Mouse (Mus musculus): ENCODE results near the gene Tmem41b.
"Not testable (repeated sequence)": the region's sequence is repeated elsewhere in the genome, so short reads cannot be mapped to it uniquely, and the experiment has no call there.

Tmem41b gene

DNA sequence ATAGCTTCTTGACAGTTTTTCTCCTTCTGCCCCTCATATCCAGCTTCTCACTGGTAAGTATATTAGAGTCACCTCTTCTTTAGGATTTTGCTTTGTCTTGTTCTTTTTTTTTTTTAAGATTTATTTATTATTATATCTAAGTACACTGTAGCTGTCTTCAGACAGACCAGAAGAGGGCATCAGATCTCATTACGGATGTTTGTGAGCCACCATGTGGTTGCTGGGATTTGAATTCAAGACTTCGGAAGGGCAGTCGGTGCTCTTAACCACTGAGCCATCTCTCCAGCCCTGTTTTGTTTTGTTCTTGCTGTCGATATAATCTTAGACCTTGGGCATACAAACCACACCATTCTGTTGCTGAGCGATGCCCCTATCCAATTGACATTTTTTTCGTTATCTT is at the start of gene Tmem41b:
Gene Tmem41b (minus strand): TSS at position 155 of the 400 bp plus-strand sequence.
- DNase-seq (ENCODE audit: low spot score) = peak; percentile 18

DNA sequence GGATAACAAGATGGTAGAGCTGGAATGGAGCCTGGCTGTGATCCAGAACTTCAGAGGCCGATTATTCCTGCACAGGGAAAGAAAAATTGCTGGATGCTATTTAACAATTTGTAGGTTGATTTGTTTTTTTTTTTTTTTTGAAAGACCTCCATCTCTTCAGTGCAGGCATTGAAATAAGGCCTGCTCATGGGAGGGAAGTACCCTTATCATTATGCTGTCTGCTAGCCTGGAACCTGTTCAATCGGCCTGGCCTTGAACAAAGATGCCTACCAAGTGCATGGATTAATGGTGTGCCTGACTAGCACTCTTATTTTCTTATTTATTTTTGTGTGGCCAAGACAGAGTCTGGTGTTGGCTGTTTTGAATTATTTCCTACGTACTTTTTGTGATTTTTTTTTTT is 43.6 kb upstream of the Tmem41b start:
- DNase-seq (ENCODE audit: low spot score) = no peak

DNA sequence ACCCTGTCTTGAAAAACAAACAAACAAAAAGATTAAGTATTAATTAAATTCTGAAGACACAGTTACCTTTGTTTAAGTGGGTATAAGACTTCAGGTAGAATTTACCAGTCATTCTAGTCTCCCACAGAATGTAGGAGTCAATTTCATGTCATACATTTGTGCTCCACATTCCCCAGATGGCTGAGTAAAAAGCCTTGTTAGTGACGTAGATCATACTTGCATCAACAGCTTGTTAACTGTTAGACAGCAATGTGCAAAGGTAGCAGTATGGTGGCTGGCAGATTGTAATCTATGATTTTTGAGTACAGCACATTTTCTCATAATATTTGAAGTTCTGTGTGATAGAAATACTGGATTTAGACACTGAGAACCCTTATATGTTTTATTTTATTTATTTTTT is 42.1 kb upstream of the Tmem41b start:
- DNase-seq (ENCODE audit: low spot score) = no peak

DNA sequence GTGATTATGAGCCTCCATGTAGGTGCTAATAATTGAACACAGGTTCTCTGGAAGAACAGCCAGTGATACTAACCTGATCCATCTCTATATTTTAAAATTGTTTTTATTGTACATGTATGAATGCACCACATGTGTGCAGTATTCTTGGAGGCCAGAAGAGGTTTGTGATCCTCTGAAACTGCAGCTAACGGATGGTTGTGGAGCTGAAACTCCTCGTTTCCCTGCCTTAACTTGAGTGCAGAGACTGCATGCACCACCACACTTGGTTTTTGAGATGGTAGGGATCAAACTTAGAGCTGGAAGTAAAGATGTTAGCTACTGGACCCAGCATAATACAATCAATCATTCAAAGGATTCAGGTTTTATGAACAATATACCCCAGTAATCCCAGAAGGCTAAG is 39.9 kb upstream of the Tmem41b start:
- DNase-seq (ENCODE audit: low spot score) = no peak

DNA sequence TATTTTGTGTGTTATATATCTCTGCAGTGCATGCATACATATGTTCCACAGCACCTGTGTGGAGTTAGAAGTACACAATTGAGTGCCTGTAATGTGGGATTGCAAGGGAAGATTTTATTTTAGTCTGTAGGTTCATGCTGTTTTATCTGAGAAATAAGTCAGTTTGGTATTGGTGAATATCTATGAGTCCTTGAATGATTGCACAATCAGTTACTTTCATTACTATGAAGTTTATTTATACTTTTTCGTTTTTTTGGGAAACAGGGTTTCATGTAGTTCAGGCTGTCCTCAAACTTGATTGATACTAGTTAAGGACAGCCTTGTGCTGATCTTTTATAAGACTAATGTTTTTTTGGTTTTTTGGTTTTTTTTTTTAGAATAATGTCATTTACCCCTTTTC is 36.8 kb upstream of the Tmem41b start:
- no peak for DNase-seq (ENCODE audit: low spot score)

DNA sequence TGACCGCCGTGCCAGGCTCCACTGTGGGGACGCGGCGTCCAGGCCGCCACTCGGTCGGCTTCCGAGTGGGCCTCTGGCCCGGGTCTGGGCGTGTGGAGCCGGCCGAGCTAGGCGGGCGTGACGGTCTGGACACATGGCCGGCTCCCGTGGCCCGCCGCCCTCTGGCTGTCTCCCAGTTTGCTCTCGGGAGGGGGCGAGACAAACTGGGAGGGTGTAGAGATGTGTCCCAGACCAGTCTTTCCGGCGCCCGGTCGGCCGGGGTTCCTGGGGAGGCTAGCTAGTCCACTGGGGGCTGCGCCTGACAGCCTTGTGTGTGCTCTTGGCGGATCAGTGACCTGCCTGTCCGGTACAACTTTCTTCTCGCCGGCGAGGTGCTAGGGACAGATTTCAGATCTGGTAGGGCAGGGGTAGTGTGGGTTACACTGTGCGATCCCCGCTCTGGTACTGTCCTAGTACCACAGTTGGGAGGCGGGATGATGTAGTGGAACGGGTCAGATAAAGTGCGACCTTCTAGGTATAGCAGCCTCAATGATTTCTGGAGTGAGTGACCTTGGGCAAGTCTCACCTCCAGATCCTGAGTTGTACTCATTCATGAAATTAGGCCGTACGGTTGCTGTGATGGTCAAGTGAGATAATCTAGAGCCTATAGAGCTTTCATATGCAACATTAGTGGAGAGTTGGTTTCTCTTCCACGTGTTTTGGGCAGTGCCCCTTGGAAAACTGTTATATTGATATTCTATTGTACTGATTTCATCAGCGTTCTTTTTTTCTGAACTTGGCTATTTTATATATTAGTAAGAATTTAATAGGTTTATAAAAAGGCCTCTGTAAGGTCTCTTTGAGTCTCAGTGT is 32.1 kb upstream of the Tmem41b start:
- DNase-seq (ENCODE audit: low spot score) = peak; percentile 50

DNA sequence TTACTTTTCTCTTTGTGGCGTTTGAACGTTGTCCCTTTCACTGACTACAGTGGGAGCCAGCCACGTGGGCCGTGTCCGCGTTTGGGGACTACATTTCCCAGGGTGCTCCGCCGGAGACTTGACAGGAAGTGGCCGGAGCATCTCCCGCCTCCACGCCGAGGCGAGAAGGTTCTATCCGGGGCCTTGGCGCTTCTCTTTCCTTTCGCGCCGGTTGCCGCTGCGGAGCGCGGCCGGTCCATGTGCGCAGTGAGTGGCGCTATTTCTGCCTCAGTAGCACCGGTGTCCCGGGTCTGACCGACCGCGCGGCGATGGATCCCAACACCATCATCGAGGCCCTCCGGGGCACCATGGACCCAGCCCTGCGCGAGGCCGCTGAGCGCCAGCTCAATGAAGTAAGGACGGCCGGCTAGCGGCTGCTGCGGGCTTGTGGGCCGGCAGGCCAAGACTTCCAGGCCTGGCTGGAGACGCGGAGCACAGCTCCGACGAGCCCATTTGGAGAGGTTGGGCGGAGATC is 31.4 kb upstream of the Tmem41b start, which contains the start of gene Ipo7:
Gene Ipo7 (plus strand): TSS at position 158 of the 514 bp plus-strand sequence.
- peak; percentile 87 for DNase-seq (ENCODE audit: low spot score)

DNA sequence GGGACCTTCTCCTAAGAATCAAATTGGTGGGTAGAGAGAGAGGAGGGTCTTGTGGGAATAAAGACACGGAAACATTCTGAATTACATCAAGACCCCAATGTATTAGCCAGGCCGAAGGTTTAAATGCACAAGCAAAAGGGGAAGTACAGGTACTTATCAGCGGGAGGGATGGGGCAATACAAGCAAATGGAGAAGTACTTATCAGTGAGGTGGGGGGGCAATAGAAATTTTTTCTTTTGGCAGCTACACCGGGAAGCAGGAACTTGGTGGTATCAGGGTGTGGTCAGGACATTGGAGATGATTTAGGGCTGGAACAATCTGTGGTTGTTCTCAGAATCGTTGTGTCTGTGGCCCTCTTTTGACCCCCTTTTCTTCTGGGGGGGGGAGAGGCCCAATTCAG is 27.5 kb upstream of the Tmem41b start:
- DNase-seq (ENCODE audit: low spot score) = no peak

DNA sequence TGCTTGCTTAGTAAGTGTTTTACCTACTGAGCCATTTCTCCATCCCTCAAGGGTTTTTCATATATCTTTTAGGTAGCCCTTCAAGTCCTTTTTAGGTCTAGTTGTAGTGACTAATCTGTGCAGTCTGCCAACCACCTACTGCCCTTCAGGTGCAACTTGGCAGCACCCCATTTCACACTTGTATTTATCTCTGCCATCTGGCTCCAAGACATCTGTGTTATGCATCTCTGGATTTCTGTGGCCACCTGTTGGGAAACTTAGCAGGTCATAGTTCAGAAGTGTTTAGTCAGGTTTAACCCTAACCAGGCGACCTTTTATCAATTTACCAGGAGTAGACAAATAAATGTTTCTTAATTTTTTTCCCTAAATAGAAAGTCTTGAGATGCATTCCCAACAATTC is 24.7 kb upstream of the Tmem41b start:
- no peak for DNase-seq (ENCODE audit: low spot score)

DNA sequence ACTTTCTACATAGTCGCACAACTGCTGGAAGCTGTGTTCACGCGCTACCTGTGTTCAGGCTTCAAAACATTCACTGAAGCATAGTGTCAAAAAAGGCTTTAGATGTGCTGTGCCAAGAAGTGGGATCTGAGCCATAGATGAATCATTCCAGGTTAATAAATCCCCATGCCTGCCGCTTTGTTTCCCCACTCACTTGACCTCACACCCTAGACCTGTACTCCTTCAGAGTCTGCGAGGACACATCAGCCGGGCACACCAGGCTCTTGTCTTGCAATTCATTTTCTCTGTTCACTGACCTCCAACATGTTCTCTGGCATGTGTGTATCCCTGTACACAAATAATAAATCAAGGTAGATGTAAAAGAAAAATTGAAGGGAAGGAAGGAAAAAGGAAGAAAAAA is 22.4 kb upstream of the Tmem41b start:
- DNase-seq (ENCODE audit: low spot score) = no peak

DNA sequence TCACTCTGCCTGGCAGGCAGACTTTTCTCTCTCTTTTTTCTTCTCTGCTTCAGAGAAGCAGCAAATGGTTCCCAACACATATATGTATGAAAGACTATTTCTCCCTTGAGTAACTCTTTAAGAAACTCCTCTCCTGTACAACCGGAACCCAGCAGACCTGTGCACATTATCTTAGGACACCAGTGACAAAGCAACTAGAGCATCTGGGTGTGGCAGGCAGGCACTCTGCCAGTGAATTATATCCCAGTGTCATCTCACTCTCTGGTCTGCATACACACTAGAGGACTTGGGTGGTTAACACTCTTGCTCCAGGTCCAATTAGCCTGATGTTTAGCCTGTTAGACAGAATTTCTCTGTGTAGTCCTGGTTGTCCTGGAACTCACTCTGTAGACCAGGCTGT is 21.8 kb upstream of the Tmem41b start:
- no peak for DNase-seq (ENCODE audit: low spot score)

DNA sequence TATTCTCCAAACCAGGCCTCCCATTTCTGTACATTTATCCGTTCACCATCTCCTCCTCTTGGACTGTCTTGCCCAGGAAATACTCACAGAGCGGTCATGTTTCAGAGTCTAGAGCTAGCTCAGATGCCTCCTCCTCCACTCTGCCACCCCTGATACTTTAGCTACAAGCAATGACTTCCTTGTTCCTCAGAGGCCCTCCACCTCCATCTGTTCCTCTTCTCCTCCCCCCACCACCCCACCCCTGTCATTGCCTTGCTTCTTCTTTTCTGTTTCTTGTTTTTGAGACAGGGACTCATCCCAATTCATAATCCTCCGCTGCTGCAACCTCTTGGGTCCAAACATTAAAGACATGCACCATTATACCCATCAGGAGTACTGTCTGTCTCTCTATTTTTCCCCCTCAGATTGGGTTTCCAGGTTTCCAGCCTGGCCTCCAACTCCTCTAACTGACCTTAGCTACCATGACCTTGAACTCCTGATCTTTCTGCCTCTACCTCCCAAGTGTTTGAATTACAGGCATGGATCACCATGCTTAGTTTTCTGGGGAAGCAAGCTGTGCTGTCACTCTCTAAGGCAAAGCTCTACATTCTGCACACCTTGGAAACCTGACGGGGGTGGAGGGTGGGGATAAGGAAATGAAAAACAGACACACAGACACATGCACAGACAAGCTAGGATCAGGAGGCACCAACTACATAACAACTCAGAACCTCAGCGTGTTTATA is 19.9 kb upstream of the Tmem41b start:
- DNase-seq (ENCODE audit: low spot score) = no peak

DNA sequence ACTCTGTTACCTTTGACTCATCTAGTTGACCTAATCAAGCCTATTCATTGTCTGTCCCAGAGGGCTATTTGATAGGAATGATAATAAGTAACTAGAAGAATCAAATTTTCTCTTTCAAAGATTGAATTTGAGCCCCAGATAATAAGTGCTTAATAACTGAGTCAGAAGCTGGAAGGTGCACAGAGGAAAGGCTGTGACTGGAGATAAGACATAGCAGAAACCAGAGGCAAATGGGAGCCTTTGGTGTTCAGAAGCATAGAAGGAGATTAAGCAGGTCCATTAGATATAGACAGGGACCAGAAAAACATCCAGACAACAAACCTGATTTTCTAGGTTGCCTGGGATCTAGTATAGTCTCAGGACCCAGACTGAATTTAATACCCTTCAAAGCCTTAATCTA is 19.2 kb upstream of the Tmem41b start:
- DNase-seq (ENCODE audit: low spot score) = no peak

DNA sequence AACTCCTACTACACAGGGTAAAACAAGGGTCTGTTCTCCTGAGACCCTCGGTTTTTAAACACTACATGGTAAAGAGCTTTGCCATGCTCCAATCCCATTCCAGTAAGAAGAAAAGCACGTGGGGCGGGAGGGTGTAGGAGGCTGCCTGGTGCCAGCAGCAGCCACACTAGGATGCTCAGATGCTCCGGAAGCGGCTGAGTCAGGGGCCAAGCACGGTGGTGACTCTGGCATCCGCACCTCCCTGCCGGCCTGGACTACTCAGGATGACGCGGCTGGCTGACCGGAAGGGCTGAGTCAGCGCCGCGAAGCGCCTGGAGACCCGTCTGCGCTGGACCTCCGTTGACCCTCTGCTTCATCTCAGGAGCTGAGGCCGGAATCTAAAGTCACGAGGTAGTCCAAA is 16.2 kb upstream of the Tmem41b start:
- DNase-seq (ENCODE audit: low spot score) = no peak

DNA sequence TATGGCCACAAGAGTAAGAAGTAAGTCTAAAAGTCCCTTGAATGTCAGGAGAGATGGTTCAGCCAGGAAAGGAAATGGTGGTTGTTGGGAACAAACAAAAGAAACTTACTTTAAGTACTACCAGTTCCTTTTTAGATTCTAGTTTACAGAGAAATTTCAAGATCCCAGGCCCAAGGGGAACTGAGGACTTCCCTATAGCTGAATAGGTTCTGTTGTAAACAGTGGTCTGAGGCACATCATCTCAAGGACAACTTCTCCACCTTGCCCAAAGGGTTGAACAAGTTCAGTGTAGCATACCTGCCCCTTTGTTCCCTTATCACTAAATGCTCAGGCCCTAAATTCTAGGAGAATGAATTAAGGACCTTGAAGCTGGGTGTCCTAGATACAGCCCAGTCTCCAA is 15.4 kb upstream of the Tmem41b start:
- no peak for DNase-seq (ENCODE audit: low spot score)

DNA sequence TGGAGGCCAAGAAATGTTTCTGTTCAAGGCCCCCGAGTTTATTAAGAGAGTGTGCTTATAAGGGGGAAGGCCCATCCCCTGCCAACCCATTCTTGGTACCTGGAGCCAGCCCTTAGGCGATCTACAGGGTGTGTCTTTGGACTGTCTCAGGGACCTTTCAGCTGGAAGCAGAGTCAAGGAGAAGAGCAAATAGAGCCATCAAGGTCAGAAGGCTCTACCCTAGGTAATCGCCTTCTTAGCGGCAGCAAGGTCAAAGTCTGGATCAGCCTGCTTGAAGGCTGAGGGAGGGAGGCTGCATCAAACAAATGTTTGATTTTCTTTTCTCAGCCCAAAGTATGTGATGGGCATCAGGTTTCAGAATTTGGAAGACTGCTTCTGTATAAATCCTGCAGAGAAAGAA is 11.7 kb upstream of the Tmem41b start:
- no peak for DNase-seq (ENCODE audit: low spot score)

DNA sequence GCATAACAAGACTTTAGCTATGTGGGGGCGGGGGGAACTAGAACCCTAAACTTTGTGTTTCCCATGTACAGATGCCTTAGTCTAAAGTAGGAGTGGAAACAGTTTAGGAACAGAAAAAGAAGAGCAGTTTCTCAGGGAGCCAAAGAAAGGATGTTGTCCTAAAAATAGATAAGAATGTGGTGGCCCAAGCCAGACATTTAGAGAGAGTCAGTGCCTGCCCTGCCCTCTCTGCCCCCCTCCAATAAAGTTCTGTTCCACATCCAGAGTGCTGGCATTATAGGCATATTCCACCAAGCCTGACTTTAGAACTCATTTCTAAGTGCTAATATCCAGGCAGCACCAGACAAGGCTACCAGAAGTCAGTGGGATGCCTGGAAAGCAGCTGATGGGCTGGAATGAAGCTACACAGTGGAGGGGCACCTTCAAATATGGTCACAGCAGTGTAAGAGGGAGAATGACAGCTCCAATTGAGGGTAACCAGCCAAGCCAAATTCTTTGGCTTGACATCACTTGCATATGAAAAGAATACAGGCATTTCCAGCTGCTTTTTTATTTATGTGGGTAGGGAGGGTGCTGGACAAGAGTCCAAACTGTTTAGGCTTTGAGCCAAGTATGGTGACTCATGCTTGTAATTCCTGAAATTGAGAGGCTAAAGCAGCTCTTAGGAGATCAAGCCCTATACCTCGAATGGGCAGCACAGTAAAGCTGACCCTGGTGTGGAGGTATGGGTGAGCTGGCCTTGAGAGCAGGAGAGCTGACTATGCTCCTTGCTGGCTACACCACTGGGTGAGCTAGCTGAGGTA is 6.6 kb upstream of the Tmem41b start:
- DNase-seq (ENCODE audit: low spot score) = peak; percentile 74

DNA sequence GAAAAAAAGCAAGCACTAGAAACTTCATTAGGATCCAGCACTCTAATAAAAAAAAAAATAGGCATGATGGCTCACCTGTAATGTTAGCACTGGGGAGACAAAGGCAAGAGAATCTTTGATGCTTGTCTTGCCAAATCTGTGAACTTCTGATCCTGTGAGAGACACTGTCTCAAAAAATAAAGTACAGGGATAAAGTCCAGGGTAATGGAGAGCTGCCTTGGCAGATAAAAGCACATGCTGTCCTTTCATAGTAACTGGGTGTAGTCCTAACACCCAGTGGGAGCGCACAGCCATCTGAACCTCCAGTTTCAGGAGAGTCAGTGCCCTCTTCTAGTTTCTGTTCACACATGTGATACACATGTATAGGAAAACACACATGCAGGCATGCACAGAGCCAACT is 4.6 kb upstream of the Tmem41b start:
- DNase-seq (ENCODE audit: low spot score) = no peak

DNA sequence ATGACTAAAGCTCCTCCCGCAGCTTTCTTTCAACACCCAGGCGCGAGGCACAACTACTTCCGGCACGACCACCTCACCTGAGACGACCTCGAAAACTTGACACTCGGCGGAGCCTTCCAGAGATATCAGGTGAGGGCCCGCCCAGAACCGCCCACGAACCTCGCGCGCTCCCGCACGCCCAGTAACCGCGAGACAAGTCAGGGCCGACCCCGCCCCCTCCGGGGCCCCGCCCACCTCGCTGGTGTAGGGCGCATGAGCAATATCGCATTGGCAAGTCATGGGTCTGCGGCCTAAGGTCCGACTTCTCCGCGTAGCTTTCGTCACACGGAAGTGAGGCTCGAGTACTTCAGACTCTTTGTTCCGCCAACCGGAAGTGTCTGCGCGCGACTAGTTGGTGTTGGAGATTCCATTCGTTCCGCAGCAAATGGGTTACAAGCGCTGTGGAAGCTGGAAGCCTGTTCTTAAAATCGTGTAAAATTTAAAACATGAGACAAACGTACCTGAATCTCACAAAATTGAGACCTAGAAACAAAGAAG is 528 bp downstream of the Tmem41b start:
- DNase-seq (ENCODE audit: low spot score) = peak; percentile 98

DNA sequence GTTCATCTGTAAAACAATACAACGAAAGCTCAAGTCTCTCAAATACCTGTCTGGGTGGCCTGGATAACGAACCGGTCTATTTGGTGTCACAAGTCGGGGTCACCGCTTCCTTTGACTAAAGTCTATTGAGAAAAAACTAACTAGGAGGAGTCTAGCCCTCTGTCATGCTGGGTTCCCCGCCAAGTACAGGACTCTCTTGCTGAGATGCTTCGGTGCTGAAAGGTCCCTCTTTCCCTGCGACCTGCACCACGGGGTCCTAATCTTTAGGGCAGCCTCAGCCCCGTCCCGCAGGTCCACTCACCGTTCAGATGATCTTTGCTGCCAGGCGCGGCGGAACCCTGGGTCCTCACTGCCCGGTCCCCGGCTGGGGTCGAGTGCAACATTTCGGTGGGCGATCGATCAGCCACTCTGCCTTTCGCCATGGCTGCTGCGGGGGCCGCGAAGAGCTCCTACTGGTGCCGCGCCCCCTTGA is 1.0 kb downstream of the Tmem41b start:
- DNase-seq (ENCODE audit: low spot score) = peak; percentile 38

DNA sequence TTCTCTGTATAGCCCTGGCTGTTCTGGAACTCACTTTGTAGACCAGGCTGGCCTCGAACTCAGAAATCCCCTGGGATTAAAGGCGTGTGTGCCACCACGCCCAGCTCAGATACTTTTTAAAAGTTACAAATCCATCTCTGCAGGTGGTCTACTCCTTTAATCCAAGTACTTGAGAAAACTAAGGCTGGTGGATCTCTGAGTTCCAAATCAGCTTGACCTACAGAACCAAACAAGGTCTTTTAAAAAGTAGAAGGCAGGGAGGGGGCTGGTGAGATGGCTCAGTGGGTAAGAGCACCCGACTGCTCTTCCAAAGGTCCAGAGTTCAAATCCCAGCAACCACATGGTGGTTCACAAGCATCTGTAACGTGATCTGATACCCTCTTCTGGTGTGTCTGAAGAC is 2.1 kb downstream of the Tmem41b start:
- DNase-seq (ENCODE audit: low spot score) = not testable (repeated sequence)

DNA sequence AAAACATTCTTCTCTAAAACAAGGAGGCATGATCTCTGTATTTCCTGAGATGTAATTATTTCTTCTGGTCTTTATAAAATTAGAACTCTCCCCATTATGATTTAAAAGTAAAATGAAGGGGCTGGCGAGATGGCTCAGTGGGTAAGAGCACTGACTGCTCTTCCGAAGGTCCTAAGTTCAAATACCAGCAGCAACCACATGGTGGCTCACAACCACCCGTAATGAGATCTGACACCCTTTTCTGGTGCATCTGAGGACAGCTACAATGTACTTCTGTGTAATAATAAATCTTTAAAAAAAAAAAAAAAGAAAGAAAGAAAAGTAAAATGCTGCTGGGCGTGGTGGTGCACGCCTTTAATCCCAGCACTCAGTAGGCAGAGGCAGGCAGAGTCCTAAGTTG is 9.6 kb downstream of the Tmem41b start:
- peak; percentile 37 for DNase-seq (ENCODE audit: low spot score)

All from adipocyte (in vitro differentiated cells).